Mouse (Mus musculus): Measurements from ENCODE around the gene Coro7. TPM values are rescaled to one million over a fixed set of nuclear protein-coding genes. Genes with fewer than 3 reads are reported as not detected.
A peak's percentile ranks its signal among the peaks of the same experiment; 100 is the strongest.

Coro7 gene
- polyA plus RNA-seq, 1 experiment from 2014 or later, result 35.5 TPM

DNA sequence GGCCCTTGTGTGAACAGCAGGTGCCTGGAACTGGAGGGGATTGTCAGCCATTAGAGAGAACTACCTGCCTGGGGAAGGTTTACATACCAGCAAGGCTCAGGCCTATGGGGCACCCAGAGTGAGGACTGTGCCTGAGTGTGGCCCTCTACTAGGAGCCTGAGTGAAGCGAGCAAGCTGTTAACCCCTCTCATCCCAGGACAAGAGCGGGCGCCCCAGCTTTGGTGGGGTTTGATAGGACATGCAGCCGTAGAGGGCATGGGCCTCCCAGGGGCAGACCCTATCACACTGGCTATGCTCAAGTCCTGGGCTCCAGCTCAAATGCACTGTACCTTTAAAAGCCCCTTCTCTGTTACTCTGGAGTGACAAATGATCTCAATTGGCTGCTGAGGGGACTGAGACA lies 32.7 kb downstream of the Coro7 start:
- peaks cover 29% of the 10 kb centered on the region for H3K36me3 ChIP-seq
- peaks cover 47% of the 10 kb centered on the region for H3K4me1 ChIP-seq
- 85% methylated on average over 4 of the region's 4 CpGs for WGBS
- no peaks in the 10 kb centered on the region for H3K9me3 ChIP-seq (replicated peaks)
- no peak for ATAC-seq (ENCODE audit: low FRiP score)
- no peak overlapping the region for H3K4me3 ChIP-seq (replicated peaks)
- no peaks in the 10 kb centered on the region for H3K27me3 ChIP-seq (replicated peaks)
- no peak overlapping the region for H3K9ac ChIP-seq (replicated peaks)
- H3K4me2 ChIP-seq, result no peak overlapping the region
- peak overlapping the region; percentile 63; the same call in 1 of the 2 replicates for H3K27ac ChIP-seq (replicated peaks)

GRCm38 (mm10) chr16:4645867-4646266 lies 33.7 kb downstream of the Coro7 start:
- no peaks in the 10 kb centered on the region for H3K9me3 ChIP-seq (replicated peaks)
- H3K4me2 ChIP-seq, result no peak overlapping the region
- H3K27me3 ChIP-seq (replicated peaks), result no peaks in the 10 kb centered on the region
- H3K36me3 ChIP-seq, result peaks cover 26% of the 10 kb centered on the region
- H3K9ac ChIP-seq (replicated peaks), result no peak overlapping the region
- peaks cover 53% of the 10 kb centered on the region for H3K4me1 ChIP-seq
- no peak overlapping the region for H3K4me3 ChIP-seq (replicated peaks)
- ATAC-seq (ENCODE audit: low FRiP score), result no peak
- no peak overlapping the region for H3K27ac ChIP-seq (replicated peaks)
- WGBS, result 84% methylated on average over 4 of the region's 4 CpGs

- H3K27ac ChIP-seq (replicated peaks), result no peak overlapping the region
- ATAC-seq (ENCODE audit: low FRiP score), result peak; percentile 34; the same call in 1 of the 2 replicates
- no peaks in the 10 kb centered on the region for H3K27me3 ChIP-seq (replicated peaks)
- H3K36me3 ChIP-seq, result peaks cover 9% of the 10 kb centered on the region; the same call in 1 of the 2 replicates
- H3K4me2 ChIP-seq, result no peak overlapping the region
- H3K4me1 ChIP-seq, result peaks cover 68% of the 10 kb centered on the region
- WGBS, result 67% methylated on average over 11 of the region's 11 CpGs
- no peaks in the 10 kb centered on the region for H3K9me3 ChIP-seq (replicated peaks)
- no peak overlapping the region; the same call in 1 of the 2 replicates for H3K9ac ChIP-seq (replicated peaks)
- H3K4me3 ChIP-seq (replicated peaks), result no peak overlapping the region
Observed at GRCm38 (mm10) chr16:4643670-4644419, 35.7 kb downstream of the Coro7 start.

DNA sequence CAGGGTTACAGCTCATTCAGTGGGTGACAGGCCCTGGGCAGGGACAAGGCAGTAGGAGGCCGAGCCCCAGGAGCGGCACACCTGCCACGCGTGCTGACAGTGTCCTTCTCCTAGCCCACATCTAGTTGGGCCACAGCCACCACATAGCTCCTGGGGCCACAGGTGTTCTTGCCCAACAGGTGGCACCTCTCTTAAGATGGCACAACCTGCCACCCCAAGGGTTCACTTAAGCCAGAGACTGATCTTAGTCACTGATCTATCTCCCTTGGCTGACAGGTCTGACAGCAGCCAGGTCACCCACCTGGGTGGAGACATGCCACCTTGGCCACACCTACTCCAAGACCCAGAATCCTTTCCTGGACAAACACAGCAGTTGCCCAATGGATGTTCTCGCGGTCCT lies 36.6 kb downstream of the Coro7 start:
- no peak for ATAC-seq (ENCODE audit: low FRiP score)
- 90% methylated on average over 6 of the region's 6 CpGs for WGBS
- Histone ChIP-seq H3K4me2 (peak overlapping the region; percentile 28; the same call in 1 of the 2 replicates), H3K9ac (replicated peaks) (no peak overlapping the region), H3K27me3 (replicated peaks) (no peaks in the 10 kb centered on the region), H3K9me3 (replicated peaks) (no peaks in the 10 kb centered on the region), H3K36me3 (peaks cover 4% of the 10 kb centered on the region; the same call in 1 of the 2 replicates), H3K4me3 (replicated peaks) (no peak overlapping the region), H3K4me1 (peaks cover 65% of the 10 kb centered on the region), H3K27ac (replicated peaks) (peak overlapping the region; percentile 45; the same call in 1 of the 2 replicates)

DNA sequence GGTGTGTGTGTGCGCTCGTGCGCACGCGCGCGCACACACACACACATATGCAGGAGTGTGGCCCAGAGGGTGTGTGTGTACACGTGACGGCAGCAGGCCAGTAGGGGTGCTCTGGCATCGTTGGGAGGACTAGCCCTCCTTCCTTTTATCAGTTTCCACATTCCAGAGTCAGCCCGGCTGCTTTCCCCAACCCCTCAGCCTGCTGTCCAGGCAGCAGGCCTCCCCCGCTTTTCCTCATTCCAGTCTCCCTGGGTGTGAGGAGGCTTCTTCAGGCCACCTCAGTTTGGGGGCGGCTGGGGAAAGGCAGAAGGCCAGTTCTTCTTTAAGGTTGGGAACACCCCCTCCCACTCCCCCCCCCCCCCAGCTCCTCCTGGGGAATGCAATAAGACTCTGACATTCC lies 37.4 kb downstream of the Coro7 start:
- Histone ChIP-seq H3K27me3 (replicated peaks) (no peaks in the 10 kb centered on the region), H3K27ac (replicated peaks) (peak overlapping the region; percentile 45), H3K4me2 (peak overlapping the region; percentile 28), H3K4me1 (peaks cover 58% of the 10 kb centered on the region), H3K9ac (replicated peaks) (no peak overlapping the region), H3K9me3 (replicated peaks) (no peaks in the 10 kb centered on the region), H3K4me3 (replicated peaks) (no peak overlapping the region), H3K36me3 (peaks cover 4% of the 10 kb centered on the region; the same call in 1 of the 2 replicates)
- ATAC-seq (ENCODE audit: low FRiP score), result no peak
- 40% methylated on average over 13 of the region's 13 CpGs for WGBS

DNA sequence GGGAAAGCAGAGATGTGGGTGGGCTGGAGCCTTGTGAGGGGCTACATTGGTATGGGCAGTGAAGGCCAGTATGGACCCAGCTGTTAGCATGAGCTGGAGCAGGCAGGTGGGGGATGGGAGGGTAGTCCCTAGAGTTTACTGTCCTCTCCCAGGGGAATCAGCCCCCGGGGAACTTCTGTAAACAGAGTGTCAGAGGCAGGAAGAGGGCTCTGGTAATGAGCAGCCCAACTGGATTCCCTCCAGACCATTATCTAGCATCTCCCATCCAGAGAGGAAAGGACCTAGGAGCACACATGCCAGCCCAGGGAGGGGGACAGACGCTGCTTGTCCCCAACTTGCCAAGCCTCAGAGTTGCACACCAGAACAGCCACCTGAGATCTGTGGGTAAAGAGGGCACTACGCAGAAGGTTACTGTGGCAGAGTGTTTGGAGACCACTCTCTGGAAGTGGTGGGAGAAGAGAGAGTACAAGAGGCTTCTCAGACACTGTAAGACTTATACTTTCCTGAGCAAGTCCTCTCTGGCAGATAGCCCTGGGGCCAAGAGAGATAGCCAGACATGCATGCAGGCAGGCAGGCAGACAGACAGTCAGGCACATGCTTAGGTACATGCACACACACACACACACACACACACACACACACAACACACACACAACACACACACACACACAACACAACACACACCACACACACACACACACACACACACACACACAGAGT lies 38.3 kb downstream of the Coro7 start:
- peak overlapping the region; percentile 56 for H3K4me3 ChIP-seq (replicated peaks)
- H3K27me3 ChIP-seq (replicated peaks), result no peaks in the 10 kb centered on the region
- H3K4me1 ChIP-seq, result peaks cover 51% of the 10 kb centered on the region
- H3K9me3 ChIP-seq (replicated peaks), result no peaks in the 10 kb centered on the region
- H3K27ac ChIP-seq (replicated peaks), result peak overlapping the region; percentile 30; the same call in 1 of the 2 replicates
- H3K36me3 ChIP-seq, result peaks cover 4% of the 10 kb centered on the region; the same call in 1 of the 2 replicates
- H3K9ac ChIP-seq (replicated peaks), result no peak overlapping the region
- H3K4me2 ChIP-seq, result peak overlapping the region; percentile 80
- 37% methylated on average over 3 of the region's 3 CpGs for WGBS
- ATAC-seq (ENCODE audit: low FRiP score), result no peak

DNA sequence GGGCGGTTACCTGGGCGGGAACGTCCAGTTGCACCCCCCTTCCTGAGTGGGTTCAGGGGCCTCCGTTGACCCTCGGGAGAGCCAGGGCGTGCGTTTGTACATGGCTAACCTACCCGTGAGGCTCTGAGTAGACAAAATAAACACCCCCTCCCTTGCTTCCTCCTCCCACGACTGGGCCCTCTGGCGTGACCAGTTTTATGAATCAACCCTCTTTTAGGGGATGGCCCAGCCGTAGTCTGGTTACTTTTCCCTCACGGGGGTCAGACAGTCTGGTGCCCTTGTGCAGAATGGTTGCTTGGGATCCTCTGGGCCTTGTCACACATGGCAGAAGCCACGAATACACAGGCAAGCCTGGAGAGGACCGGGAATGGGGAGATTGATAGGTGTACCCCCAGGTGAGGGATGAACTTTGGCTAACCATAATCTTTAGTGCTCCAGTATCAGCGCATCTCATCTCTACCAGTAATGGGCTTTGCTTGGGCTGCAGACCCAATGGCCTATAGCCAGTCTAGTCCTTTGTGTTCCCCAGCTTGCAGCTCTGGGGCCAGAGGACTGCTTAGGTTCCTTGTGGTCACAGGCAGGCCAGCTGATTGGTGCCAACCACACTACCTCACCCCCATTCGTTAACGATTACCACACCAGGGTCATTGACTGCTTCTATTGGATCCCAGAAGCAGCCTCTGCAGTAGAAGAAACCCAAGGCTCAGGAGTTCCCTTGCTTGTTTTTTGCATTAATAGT lies 39.1 kb downstream of the Coro7 start:
- Histone ChIP-seq H3K9ac (replicated peaks) (peak overlapping the region; percentile 62), H3K4me2 (peak overlapping the region; percentile 80), H3K4me1 (peaks cover 51% of the 10 kb centered on the region), H3K9me3 (replicated peaks) (no peaks in the 10 kb centered on the region), H3K27me3 (replicated peaks) (no peaks in the 10 kb centered on the region), H3K36me3 (peaks cover 3% of the 10 kb centered on the region; the same call in 1 of the 2 replicates), H3K27ac (replicated peaks) (peak overlapping the region; percentile 77), H3K4me3 (replicated peaks) (peak overlapping the region; percentile 56)
- WGBS, result 6% methylated on average over 17 of the region's 17 CpGs
- ATAC-seq (ENCODE audit: low FRiP score), result peak; percentile 19; the same call in 1 of the 2 replicates

DNA sequence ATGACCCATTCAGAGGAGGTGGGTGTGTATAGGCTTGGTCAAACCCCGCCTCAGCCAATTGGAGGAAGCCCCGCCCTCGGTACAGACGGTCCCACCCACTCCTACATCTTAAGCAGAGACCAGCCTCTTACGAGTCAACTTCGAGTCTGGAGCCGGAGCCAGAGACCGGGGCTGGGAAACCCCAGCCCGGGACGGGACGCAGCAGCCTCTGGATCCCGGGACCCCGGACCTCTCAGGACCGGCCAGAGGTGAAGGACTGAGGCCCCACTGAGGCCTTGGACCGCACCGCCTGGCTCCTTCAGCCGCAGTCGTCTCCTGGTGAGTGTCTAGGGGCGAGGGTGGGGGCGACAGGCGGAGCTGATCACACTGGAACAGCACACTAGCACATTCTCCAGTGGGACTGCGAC lies 39.7 kb downstream of the Coro7 start, which contains the start of the genes Vasn and Dnaja3:
Gene Vasn, plus strand, starts transcription at position 111 of the 407 bp plus-strand sequence.
Gene Dnaja3, plus strand, starts transcription at position 159 of the 407 bp plus-strand sequence.
- Histone ChIP-seq H3K4me2 (peak within 1 kb of the TSS; percentile 80), H3K36me3 (no peaks in the 10 kb centered on the region; the same call in 1 of the 2 replicates), H3K4me1 (peaks cover 51% of the 10 kb centered on the region), H3K27me3 (replicated peaks) (no peaks in the 10 kb centered on the region), H3K4me3 (replicated peaks) (peak within 1 kb of the TSS; percentile 56), H3K27ac (replicated peaks) (peak within 1 kb of the TSS; percentile 77), H3K9me3 (replicated peaks) (no peaks in the 10 kb centered on the region), H3K9ac (replicated peaks) (peak within 1 kb of the TSS; percentile 62)
- WGBS, result under 1% methylated on average over 21 of the region's 22 CpGs
- ATAC-seq (ENCODE audit: low FRiP score), result peak; percentile 90

DNA sequence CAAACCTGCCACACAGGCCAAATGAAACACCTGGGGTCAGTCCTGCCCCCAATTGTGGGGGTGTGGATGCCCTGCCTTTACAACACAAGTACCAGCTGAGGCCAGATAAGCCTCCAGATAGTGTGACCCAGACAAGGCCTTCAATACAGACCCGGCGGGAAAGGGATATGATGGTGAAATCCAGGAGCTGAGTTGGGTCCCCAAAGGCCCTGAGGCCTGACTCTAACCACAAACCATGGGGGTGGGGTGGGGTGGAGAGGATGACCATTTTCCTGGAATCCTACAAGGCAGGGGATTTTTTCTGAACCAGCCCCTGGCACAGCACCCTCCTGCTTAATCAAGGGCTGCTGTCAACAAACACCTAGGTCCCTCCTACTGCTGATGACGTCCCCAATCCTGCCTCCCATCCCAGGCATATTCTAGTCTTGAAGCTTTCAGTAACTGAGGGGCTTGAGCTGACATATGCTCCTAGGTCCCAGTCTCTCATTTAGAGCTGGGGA lies 40.6 kb downstream of the Coro7 start:
- H3K4me1 ChIP-seq, result peaks cover 43% of the 10 kb centered on the region
- no peak overlapping the region for H3K9ac ChIP-seq (replicated peaks)
- H3K9me3 ChIP-seq (replicated peaks), result no peaks in the 10 kb centered on the region
- no peak overlapping the region for H3K4me2 ChIP-seq
- WGBS, result 95% methylated on average over 3 of the region's 3 CpGs
- H3K27me3 ChIP-seq (replicated peaks), result no peaks in the 10 kb centered on the region
- no peak overlapping the region for H3K4me3 ChIP-seq (replicated peaks)
- ATAC-seq (ENCODE audit: low FRiP score), result no peak
- peaks cover 4% of the 10 kb centered on the region for H3K36me3 ChIP-seq
- H3K27ac ChIP-seq (replicated peaks), result no peak overlapping the region

DNA sequence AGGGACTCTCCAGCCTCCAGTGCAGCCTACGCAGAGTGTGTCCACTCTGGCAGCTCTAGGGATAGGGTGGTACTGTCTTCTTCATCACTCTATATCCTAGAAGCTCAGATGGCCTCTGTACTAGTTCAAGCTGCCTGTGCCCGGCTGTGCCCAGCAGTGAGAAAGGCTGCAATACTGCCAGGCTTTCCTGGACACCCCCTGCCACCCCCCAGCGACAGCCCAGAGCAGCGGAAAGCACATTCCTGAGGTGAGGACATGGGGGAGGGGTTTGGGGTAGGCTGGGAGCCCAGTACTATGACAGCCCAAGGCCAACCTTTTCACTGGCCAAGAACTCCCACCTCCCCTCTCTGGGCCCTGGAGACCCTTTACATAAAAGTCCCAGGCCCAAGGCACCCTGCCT lies 43.8 kb downstream of the Coro7 start:
- WGBS, result 73% methylated on average over 4 of the region's 4 CpGs
- no peaks in the 10 kb centered on the region for H3K9me3 ChIP-seq (replicated peaks)
- no peaks in the 10 kb centered on the region for H3K27me3 ChIP-seq (replicated peaks)
- H3K4me2 ChIP-seq, result no peak overlapping the region
- H3K4me3 ChIP-seq (replicated peaks), result no peak overlapping the region
- H3K27ac ChIP-seq (replicated peaks), result no peak overlapping the region
- peaks cover 13% of the 10 kb centered on the region for H3K4me1 ChIP-seq
- H3K36me3 ChIP-seq, result peaks cover 18% of the 10 kb centered on the region
- no peak for ATAC-seq (ENCODE audit: low FRiP score)
- no peak overlapping the region for H3K9ac ChIP-seq (replicated peaks)

DNA sequence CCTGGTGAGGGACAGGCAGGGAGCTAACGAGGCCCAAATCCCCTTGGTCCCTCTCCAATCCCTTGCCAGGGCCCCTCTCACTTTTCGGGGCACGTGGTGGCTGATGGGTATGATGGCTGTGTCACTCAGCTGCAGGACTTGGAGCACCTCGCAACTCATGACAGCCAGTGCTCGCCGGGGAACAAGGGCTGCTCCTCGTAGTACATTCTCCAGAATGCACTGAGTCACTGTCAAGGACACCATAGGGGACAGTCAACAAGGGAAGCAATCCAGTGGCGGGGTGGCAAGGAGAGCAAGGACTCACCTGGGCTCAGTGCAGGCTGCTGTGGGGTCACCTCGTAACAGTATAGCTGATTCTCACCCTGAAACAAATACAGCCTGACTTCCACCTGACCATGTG lies 44.9 kb downstream of the Coro7 start:
- H3K9ac ChIP-seq (replicated peaks), result no peak overlapping the region
- H3K4me1 ChIP-seq, result peaks cover 3% of the 10 kb centered on the region
- ATAC-seq (ENCODE audit: low FRiP score), result no peak
- no peak overlapping the region for H3K4me3 ChIP-seq (replicated peaks)
- WGBS, result 91% methylated on average over 9 of the region's 9 CpGs
- no peaks in the 10 kb centered on the region for H3K9me3 ChIP-seq (replicated peaks)
- peaks cover 18% of the 10 kb centered on the region for H3K36me3 ChIP-seq
- H3K4me2 ChIP-seq, result no peak overlapping the region
- H3K27me3 ChIP-seq (replicated peaks), result no peaks in the 10 kb centered on the region
- H3K27ac ChIP-seq (replicated peaks), result no peak overlapping the region

All from neural tube, embryonic 15.5 days (tissue).